12 mouse cellular contexts compared by ENCODE assay signal in genomic region chr14:46606694-46607093, GRCm38 (mm10).
"Had no signal": no experiment of that assay in that cellular context is flagged by ENCODE, and none has a peak within 500 bp of the region (broad histone marks: within the 10 kb centered on the region; RNA-seq: fewer than 3 reads in every experiment).

No protein-coding gene starts in this region.

- H3K27me3 ChIP-seq: kidney, embryonic 15.5 days; neural tube, embryonic 15.5 days had no signal

- H3K9ac ChIP-seq: kidney, embryonic 15.5 days; limb, embryonic 13.5 days; neural tube, embryonic 15.5 days had no signal

- H3K27ac ChIP-seq: kidney, embryonic 15.5 days; left cerebral cortex, adult 2 months; limb, embryonic 13.5 days; neural tube, embryonic 15.5 days had no signal

- H3K4me3 ChIP-seq: kidney, embryonic 15.5 days; left cerebral cortex, adult 2 months; limb, embryonic 13.5 days; myocyte; neural tube, embryonic 15.5 days had no signal

- H3K9me3 ChIP-seq: kidney, embryonic 15.5 days; limb, embryonic 13.5 days; neural tube, embryonic 15.5 days had no signal

- H3K4me2 ChIP-seq: kidney, embryonic 15.5 days; neural tube, embryonic 15.5 days had no signal

- H3K36me3 ChIP-seq: kidney, embryonic 15.5 days; limb, embryonic 13.5 days; neural tube, embryonic 15.5 days had no signal

- DNase-seq: kidney, adult 11 months; kidney, postnatal 14 days; lung, adult 18-20 months; midbrain, embryonic 14.5 days; right cerebral cortex, adult 18-20 months; right cerebral cortex, postnatal 25 days; thymus, postnatal 14 days had no signal
